Mouse (Mus musculus) stomach, postnatal 0 days (tissue): ENCODE measurements at regions not wholly inside any gene's neighbourhood (a gene's known extent, or its start where the extent isn't known, plus 50 kb on each side); places are given as distances from the start of the nearest gene placed in this dataset.
"Not testable (repeated sequence)": the region's sequence is repeated elsewhere in the genome, so short reads cannot be mapped to it uniquely, and the experiment has no call there.

Source experiments
- ATAC-seq: fragments of 200-750 bp; cut with Nextera tagmentation; 2 replicates; pipeline ENCODE4 v1.8.0; 2017; ENCODE audit not compliant: low FRiP score, low TSS enrichment
- DNase-seq: peaks from one replicate; pipeline ENCODE4 v3.0.0-alpha.2; 2016; ENCODE audit warnings: low spot score
- H3K27ac ChIP-seq: fragments of 300-500 bp; sonication (generic); replicated peaks from 2 replicates; pipeline ENCODE4 v1.5.1; 2014; ENCODE audit warnings: mild to moderate bottlenecking, control low read depth
- H3K27me3 ChIP-seq: fragments of 300-500 bp; sonication (generic); 2 replicates; pipeline ENCODE4 v1.6.1; 2014; ENCODE audit warnings: low read length; ENCODE audit not compliant: control insufficient read depth, insufficient read depth
- H3K36me3 ChIP-seq: fragments of 300-500 bp; sonication (generic); 2 replicates; pipeline ENCODE4 v1.6.1; 2014; ENCODE audit warnings: low read length, mixed read lengths; ENCODE audit not compliant: control insufficient read depth, insufficient read depth
- H3K4me1 ChIP-seq: fragments of 300-500 bp; sonication (generic); replicated peaks from 2 replicates; pipeline ENCODE4 v1.6.1; 2014; ENCODE audit warnings: antibody characterized with exemption; ENCODE audit not compliant: control insufficient read depth, insufficient read depth
- H3K4me2 ChIP-seq: fragments of 300-500 bp; sonication (generic); replicated peaks from 2 replicates; pipeline ENCODE4 v1.6.1; 2014; ENCODE audit warnings: low read depth, mild to moderate bottlenecking, control low read depth, moderate library complexity
- H3K4me3 ChIP-seq: fragments of 300-500 bp; sonication (generic); 2 replicates; pipeline ENCODE4 v1.5.1; 2014; ENCODE audit warnings: low read depth, low read length, control low read depth
- H3K9ac ChIP-seq: fragments of 300-500 bp; sonication (generic); 2 replicates; pipeline ENCODE4 v1.6.1; 2014; ENCODE audit warnings: mild to moderate bottlenecking, low read length, control low read depth, mixed read lengths
- H3K9me3 ChIP-seq: fragments of 300-500 bp; sonication (generic); 2 replicates; pipeline ENCODE4 v1.6.1; 2016; ENCODE audit warnings: low read length; ENCODE audit not compliant: control insufficient read depth
- CTCF ChIP-seq: IDR thresholded peaks from 2 replicates; pipeline ENCODE4 v1.5.1; 2016; ENCODE audit warnings: antibody characterized with exemption, low read depth, mild to moderate bottlenecking, moderate library complexity
- EP300 ChIP-seq: optimal IDR thresholded peaks from 2 replicates; pipeline ENCODE3; 2016; ENCODE audit warnings: antibody characterized with exemption
- WGBS: fragments of 180-500 bp; shearing (Covaris S2); extraction: QIAGEN DNeasy Blood & Tissue Kit; methylation state at CpG from one replicate; pipeline ENCODE4 v1.1.7; 2014; 5-methylcytosine and 5-hydroxymethylcytosine counted together

GRCm38 (mm10) chr10:85276793-85277192 lies 91.9 kb upstream of the Cry1 start:
- no peak for DNase-seq
- Histone ChIP-seq H3K27ac (no peak overlapping the region), H3K4me1 (no peaks in the 10 kb centered on the region), H3K9ac (no peak overlapping the region), H3K9me3 (no peaks in the 10 kb centered on the region), H3K27me3 (no peaks in the 10 kb centered on the region), H3K4me3 (no peak overlapping the region), H3K4me2 (no peak overlapping the region), H3K36me3 (no peaks in the 10 kb centered on the region)
- WGBS: 87% methylated on average over 2 of the region's 2 CpGs
- TF ChIP-seq CTCF (no peak), EP300 (no peak)
- ATAC-seq: no peak

- WGBS: 84% methylated on average over 5 of the region's 5 CpGs
- H3K27ac ChIP-seq: no peak overlapping the region
- H3K4me3 ChIP-seq: no peak overlapping the region
- H3K36me3 ChIP-seq: no peaks in the 10 kb centered on the region
- ATAC-seq: no peak
- TF ChIP-seq CTCF (no peak), EP300 (no peak)
- no peak for DNase-seq
- no peaks in the 10 kb centered on the region for H3K27me3 ChIP-seq
- no peak overlapping the region for H3K9ac ChIP-seq
- no peak overlapping the region for H3K4me2 ChIP-seq
- no peaks in the 10 kb centered on the region for H3K9me3 ChIP-seq
- H3K4me1 ChIP-seq: no peaks in the 10 kb centered on the region
Measured at GRCm38 (mm10) chr10:85291733-85292476, 94.7 kb upstream of the Btbd11 start.

GRCm38 (mm10) chr10:85292477-85292855 lies 94.1 kb upstream of the Btbd11 start:
- Histone ChIP-seq H3K4me2 (no peak overlapping the region), H3K4me1 (no peaks in the 10 kb centered on the region), H3K9me3 (no peaks in the 10 kb centered on the region), H3K9ac (no peak overlapping the region), H3K36me3 (no peaks in the 10 kb centered on the region), H3K27ac (no peak overlapping the region), H3K27me3 (no peaks in the 10 kb centered on the region), H3K4me3 (no peak overlapping the region)
- 71% methylated on average over 2 of the region's 2 CpGs for WGBS
- ATAC-seq (no peak), DNase-seq (no peak)
- TF ChIP-seq CTCF (no peak), EP300 (no peak)

- no peak for ATAC-seq
- no peak overlapping the region for H3K4me2 ChIP-seq
- TF ChIP-seq EP300: no peak
- TF ChIP-seq CTCF: no peak
- H3K27ac ChIP-seq: no peak overlapping the region
- no peak overlapping the region for H3K4me3 ChIP-seq
- H3K36me3 ChIP-seq: no peaks in the 10 kb centered on the region
- no peak for DNase-seq
- 61% methylated on average over 9 of the region's 9 CpGs for WGBS
- no peak overlapping the region for H3K9ac ChIP-seq
- no peaks in the 10 kb centered on the region for H3K9me3 ChIP-seq
- H3K4me1 ChIP-seq: no peaks in the 10 kb centered on the region
- H3K27me3 ChIP-seq: no peaks in the 10 kb centered on the region
Measured at GRCm38 (mm10) chr10:85293071-85293783, 93.4 kb upstream of the Btbd11 start.

GRCm38 (mm10) chr10:85295133-85295887 lies 91.3 kb upstream of the Btbd11 start:
- 68% methylated on average over 5 of the region's 5 CpGs for WGBS
- no peaks in the 10 kb centered on the region for H3K4me1 ChIP-seq
- H3K36me3 ChIP-seq: no peaks in the 10 kb centered on the region
- no peak overlapping the region for H3K27ac ChIP-seq
- H3K9ac ChIP-seq: no peak overlapping the region
- no peak overlapping the region for H3K4me2 ChIP-seq
- ATAC-seq (no peak; the same call in 1 of the 2 replicates), DNase-seq (no peak)
- no peaks in the 10 kb centered on the region for H3K9me3 ChIP-seq
- TF ChIP-seq CTCF (no peak), EP300 (no peak)
- H3K27me3 ChIP-seq: no peaks in the 10 kb centered on the region
- no peak overlapping the region for H3K4me3 ChIP-seq

GRCm38 (mm10) chr10:85311781-85312180 lies 74.8 kb upstream of the Btbd11 start:
- Histone ChIP-seq H3K4me3 (no peak overlapping the region), H3K27me3 (no peaks in the 10 kb centered on the region), H3K27ac (no peak overlapping the region), H3K4me1 (no peaks in the 10 kb centered on the region), H3K9ac (no peak overlapping the region), H3K9me3 (no peaks in the 10 kb centered on the region), H3K4me2 (no peak overlapping the region), H3K36me3 (no peaks in the 10 kb centered on the region)
- ATAC-seq: no peak
- TF ChIP-seq CTCF (no peak), EP300 (no peak)
- DNase-seq: no peak

- H3K36me3 ChIP-seq, H3K4me2 ChIP-seq, H3K9me3 ChIP-seq, ATAC-seq, H3K27ac ChIP-seq, H3K27me3 ChIP-seq, DNase-seq, H3K4me3 ChIP-seq, H3K9ac ChIP-seq, H3K4me1 ChIP-seq: not testable (repeated sequence)
- 93% methylated on average over 10 of the region's 10 CpGs for WGBS
Measured at GRCm38 (mm10) chr10:85313331-85313730, 73.3 kb upstream of the Btbd11 start.
